Mouse (Mus musculus): ENCODE data around the gene Gm13285. TPM values are rescaled to one million over a fixed set of nuclear protein-coding genes. Genes with fewer than 3 reads are reported as not detected.
"Not testable (repeated sequence)": the region's sequence is repeated elsewhere in the genome, so short reads cannot be mapped to it uniquely, and the experiment has no call there.

Gene Gm13285
- not detected for total RNA-seq (2021)
- long read RNA-seq, experiment 1, result 0 reads
- long read RNA-seq, experiment 2, result 0 reads

DNA sequence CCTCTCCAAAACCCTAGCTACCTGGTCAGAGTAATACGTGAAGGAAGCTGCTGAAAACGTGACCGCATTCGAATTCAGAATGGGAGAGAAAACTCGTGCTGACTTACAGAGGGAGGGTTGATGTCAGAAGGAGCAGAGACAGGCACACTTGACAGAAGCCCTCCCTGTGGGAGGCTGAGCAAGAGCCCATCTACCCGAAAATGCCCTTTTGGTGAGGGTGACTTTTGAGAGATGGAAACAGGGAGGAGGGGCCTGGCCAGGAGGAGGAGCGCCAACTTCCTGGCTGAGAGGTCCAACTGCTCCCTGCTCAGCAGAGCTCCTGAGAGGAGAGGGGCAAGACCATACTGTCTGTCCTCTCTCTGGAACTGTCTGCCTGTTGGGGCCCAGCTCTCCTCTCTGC, at the start of gene Gm13285:
TSS of gene Gm13285 (plus strand) at position 301 of the 400 bp plus-strand sequence.
- not testable (repeated sequence) for H3K27ac ChIP-seq; DNase-seq (ENCODE audit: low spot score in 2 of 2); H3K4me3 ChIP-seq

- Histone ChIP-seq H3K4me3 (no peak overlapping the region), H3K27ac (no peak overlapping the region)
- no peak for DNase-seq (ENCODE audit: low spot score in 2 of 2)
- no peak for TF ChIP-seq CTCF (conservative IDR thresholded peaks at IDR 0.05)
These were observed 49.5 kb upstream of the Gm13285 start for GRCm38 (mm10) chr4:88749926-88750325.

DNA sequence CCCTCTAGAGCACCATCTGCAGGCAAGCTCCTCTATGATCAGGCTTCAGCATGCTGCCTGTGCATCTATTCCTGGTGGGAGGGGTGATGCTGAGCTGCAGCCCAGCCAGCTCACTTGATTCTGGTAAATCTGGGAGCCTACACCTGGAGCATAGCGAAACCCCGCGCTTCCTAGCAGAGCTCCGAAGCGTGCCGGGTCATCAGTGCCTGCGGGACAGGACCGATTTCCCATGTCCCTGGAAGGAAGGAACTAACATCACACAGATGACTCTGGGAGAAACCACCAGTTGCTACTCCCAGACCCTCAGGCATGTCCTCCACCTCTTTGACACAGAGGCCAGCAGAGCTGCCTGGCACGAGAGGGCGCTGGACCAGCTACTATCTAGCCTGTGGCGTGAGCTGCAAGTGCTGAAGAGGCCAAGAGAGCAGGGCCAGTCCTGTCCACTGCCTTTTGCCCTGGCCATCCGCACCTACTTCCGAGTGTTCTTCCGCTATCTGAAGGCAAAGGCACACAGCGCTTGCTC, 44.6 kb upstream of the Gm13285 start, which contains the start of gene Gm13271:
TSS of gene Gm13271 (plus strand) at position 51 of the 523 bp plus-strand sequence.
- not testable (repeated sequence) for H3K27ac ChIP-seq, H3K4me3 ChIP-seq
- DNase-seq (ENCODE audit: low spot score in 2 of 2), result peak; percentile 60 to 67
- TF ChIP-seq CTCF (conservative IDR thresholded peaks at IDR 0.05), result peak; percentile 53

GRCm38 (mm10) chr4:88756581-88757513, 42.6 kb upstream of the Gm13285 start:
- not testable (repeated sequence) for DNase-seq (ENCODE audit: low spot score in 2 of 2)
- H3K4me3 ChIP-seq, result peak overlapping the region; percentile 55
- H3K27ac ChIP-seq, result peak overlapping the region; percentile 61; the same call in 1 of the 2 replicates

- not testable (repeated sequence) for H3K27ac ChIP-seq
- H3K4me3 ChIP-seq, result peak overlapping the region; percentile 55
- peak; percentile 72 for TF ChIP-seq CTCF (conservative IDR thresholded peaks at IDR 0.05)
- peak; percentile 84 to 90 for DNase-seq (ENCODE audit: low spot score in 2 of 2)
These were observed 41.8 kb upstream of the Gm13285 start for GRCm38 (mm10) chr4:88757628-88758031.

DNA sequence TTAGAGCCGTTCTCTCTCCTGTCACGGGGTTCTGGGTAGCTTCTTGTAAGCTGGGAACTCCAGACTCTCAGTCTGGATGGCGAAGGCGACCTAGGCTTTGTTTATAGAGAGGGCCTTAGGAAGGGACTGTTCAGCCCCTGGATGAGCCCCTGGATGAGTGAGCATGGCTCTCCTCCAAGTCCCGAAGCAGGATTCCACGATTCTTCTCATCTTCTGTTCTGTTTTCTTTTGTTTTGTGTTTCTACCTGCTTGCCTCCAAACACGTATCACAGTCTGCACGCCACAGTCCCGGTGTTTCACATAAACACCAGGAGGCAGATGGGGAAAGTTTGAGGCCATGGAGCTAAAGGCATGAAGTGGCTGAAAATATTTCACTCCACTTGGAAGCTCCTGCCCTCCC, 40.7 kb upstream of the Gm13285 start:
- not testable (repeated sequence) for H3K4me3 ChIP-seq, H3K27ac ChIP-seq
- peak in 1 of 2 experiments; percentile 27 for DNase-seq (ENCODE audit: low spot score in 2 of 2)

GRCm38 (mm10) chr4:88759610-88760268, 39.7 kb upstream of the Gm13285 start, which contains the start of gene Gm13283:
TSS of gene Gm13283 (plus strand) at chr4:88760119.
- H3K4me3 ChIP-seq, result peak within 1 kb of the TSS; percentile 30; the same call in 1 of the 2 replicates
- not testable (repeated sequence) for H3K27ac ChIP-seq
- DNase-seq (ENCODE audit: low spot score in 2 of 2), result peak in 1 of 2 experiments; percentile 13

DNA sequence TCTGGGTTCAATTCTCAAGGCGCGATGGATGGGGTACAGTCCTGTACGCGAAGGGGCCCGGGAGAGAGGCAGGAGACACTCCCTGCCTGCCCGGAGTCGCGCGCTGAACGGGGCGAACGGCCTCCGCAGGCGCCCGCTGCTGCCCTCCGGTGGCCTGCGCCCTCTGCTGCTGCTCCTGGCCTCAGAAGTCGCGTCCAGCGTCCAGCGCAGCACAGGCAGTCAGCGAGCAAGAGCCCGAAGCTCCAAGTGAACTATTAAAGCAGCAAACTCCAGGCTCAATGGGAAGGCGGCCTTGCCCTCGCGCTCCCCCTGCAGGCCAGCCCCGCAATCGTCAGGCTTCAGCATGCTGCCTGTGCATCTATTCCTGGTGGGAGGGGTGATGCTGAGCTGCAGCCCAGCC, 39.0 kb upstream of the Gm13285 start:
- peak overlapping the region; percentile 30; the same call in 1 of the 2 replicates for H3K4me3 ChIP-seq
- TF ChIP-seq CTCF (conservative IDR thresholded peaks at IDR 0.05), result peak; percentile 70
- H3K27ac ChIP-seq, result not testable (repeated sequence)
- DNase-seq (ENCODE audit: low spot score in 2 of 2), result peak; percentile 35 to 49

GRCm38 (mm10) chr4:88761776-88762175, 37.7 kb upstream of the Gm13285 start:
- peak; percentile 43 for TF ChIP-seq CTCF (conservative IDR thresholded peaks at IDR 0.05)
- H3K4me3 ChIP-seq, H3K27ac ChIP-seq: not testable (repeated sequence)
- peak; percentile 60 to 73 for DNase-seq (ENCODE audit: low spot score in 2 of 2)

GRCm38 (mm10) chr4:88762341-88762740, 37.1 kb upstream of the Gm13285 start:
- not testable (repeated sequence) for H3K4me3 ChIP-seq; DNase-seq (ENCODE audit: low spot score in 2 of 2); H3K27ac ChIP-seq

GRCm38 (mm10) chr4:88763384-88764018, 36.0 kb upstream of the Gm13285 start:
- not testable (repeated sequence) for H3K27ac ChIP-seq
- peak; percentile 71 for TF ChIP-seq CTCF (conservative IDR thresholded peaks at IDR 0.05)
- peak overlapping the region; percentile 29; the same call in 1 of the 2 replicates for H3K4me3 ChIP-seq
- DNase-seq (ENCODE audit: low spot score in 2 of 2), result peak; percentile 16 to 25

- H3K4me3 ChIP-seq; H3K27ac ChIP-seq; DNase-seq (ENCODE audit: low spot score in 2 of 2): not testable (repeated sequence)
These were observed 25.9 kb upstream of the Gm13285 start, which contains the start of gene Gm13290 for GRCm38 (mm10) chr4:88773534-88773933. TSS of gene Gm13290 (plus strand) at chr4:88773834.

- not testable (repeated sequence) for H3K27ac ChIP-seq; DNase-seq (ENCODE audit: low spot score in 2 of 2); H3K4me3 ChIP-seq
These were observed 22.8 kb upstream of the Gm13285 start, which contains the start of gene Gm13289 for GRCm38 (mm10) chr4:88776622-88777021. TSS of gene Gm13289 (plus strand) at chr4:88776922.

DNA sequence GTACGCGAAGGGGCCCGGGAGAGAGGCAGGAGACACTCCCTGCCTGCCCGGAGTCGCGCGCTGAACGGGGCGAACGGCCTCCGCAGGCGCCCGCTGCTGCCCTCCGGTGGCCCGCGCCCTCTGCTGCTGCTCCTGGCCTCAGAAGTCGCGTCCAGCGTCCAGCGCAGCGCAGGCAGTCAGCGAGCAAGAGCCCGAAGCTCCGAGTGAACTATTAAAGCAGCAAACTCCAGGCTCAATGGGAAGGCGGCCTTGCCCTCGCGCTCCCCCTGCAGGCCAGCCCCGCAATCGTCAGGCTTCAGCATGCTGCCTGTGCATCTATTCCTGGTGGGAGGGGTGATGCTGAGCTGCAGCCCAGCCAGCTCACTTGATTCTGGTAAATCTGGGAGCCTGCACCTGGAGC, 19.9 kb upstream of the Gm13285 start, which contains the start of gene Gm13272:
TSS of gene Gm13272 (plus strand) at position 301 of the 400 bp plus-strand sequence.
- DNase-seq (ENCODE audit: low spot score in 2 of 2); H3K27ac ChIP-seq; H3K4me3 ChIP-seq: not testable (repeated sequence)

DNA sequence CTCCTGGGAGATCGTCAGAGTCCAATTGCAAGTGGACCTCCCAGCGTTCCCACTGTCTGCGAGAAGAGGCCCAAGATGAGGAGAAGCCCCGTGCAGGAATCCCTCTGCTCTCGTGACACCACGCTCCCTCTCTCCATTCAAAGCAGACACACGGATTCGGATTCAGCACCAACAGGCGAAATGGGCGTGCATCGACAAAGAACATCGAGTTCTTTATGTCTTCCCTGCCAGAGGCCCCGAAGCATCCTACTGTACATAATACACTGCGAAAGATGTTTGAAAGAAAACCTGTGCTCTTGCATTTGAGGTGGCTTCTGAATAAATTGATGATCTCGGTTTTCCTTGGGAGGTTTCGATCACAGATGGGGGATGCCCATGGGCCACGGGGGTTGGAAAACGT, 19.1 kb upstream of the Gm13285 start:
- H3K27ac ChIP-seq; H3K4me3 ChIP-seq; DNase-seq (ENCODE audit: low spot score in 2 of 2): not testable (repeated sequence)

- H3K27ac ChIP-seq; DNase-seq (ENCODE audit: low spot score in 2 of 2); H3K4me3 ChIP-seq: not testable (repeated sequence)
These were observed 17.6 kb upstream of the Gm13285 start, which contains the start of gene Ifnz for GRCm38 (mm10) chr4:88781831-88782230. TSS of gene Ifnz (plus strand) at chr4:88782131.
